Mouse (Mus musculus): ENCODE data around the gene Pgs1. TPM values are rescaled to one million over a fixed set of nuclear protein-coding genes. Genes with fewer than 3 reads are reported as not detected.

Gene Pgs1
- polyA plus RNA-seq, 1 experiment from 2014 or later, result 29.6 TPM

- peak overlapping the region; percentile 77; the same call in 1 of the 2 replicates for H3K27ac ChIP-seq
- 53% methylated on average over 14 of the region's 14 CpGs for WGBS
Observed at GRCm38 (mm10) chr11:117974327-117975125, 11.6 kb upstream of the Pgs1 start.

GRCm38 (mm10) chr11:117975211-117975967, 10.7 kb upstream of the Pgs1 start:
- H3K4me1 ChIP-seq (replicated peaks; ENCODE audit: insufficient read depth, low read length), result peaks cover 19% of the 10 kb centered on the region
- no peak overlapping the region for H3K9ac ChIP-seq (ENCODE audit: low read depth, low read length)
- no peaks in the 10 kb centered on the region for H3K9me3 ChIP-seq (replicated peaks; ENCODE audit: low read length)
- peak; percentile 80 for DNase-seq (ENCODE audit: low spot score)
- no peak for ATAC-seq (replicated peaks; ENCODE audit: low FRiP score, low read depth)
- no peak for TF ChIP-seq CTCF (IDR thresholded peaks at IDR 0.05; ENCODE audit: low read depth)
- H3K36me3 ChIP-seq (ENCODE audit: insufficient read depth, low read length), result no peaks in the 10 kb centered on the region
- WGBS, result 9% methylated on average over 18 of the region's 18 CpGs
- H3K4me2 ChIP-seq (ENCODE audit: low read length), result no peak overlapping the region; the same call in 1 of the 2 replicates
- no peak overlapping the region for H3K4me3 ChIP-seq (replicated peaks; ENCODE audit: low read depth, low read length)
- H3K27ac ChIP-seq, result peak overlapping the region; percentile 77
- H3K27me3 ChIP-seq (ENCODE audit: insufficient read depth, low read length), result no peaks in the 10 kb centered on the region

More at GRCm38 (mm10) chr11:117974327-117975125, 11.6 kb upstream of the Pgs1 start:
- no peak for DNase-seq (ENCODE audit: low spot score)
- Histone ChIP-seq H3K4me3 (replicated peaks; ENCODE audit: low read depth, low read length) (no peak overlapping the region), H3K9ac (ENCODE audit: low read depth, low read length) (no peak overlapping the region), H3K4me2 (ENCODE audit: low read length) (no peak overlapping the region), H3K27me3 (ENCODE audit: insufficient read depth, low read length) (no peaks in the 10 kb centered on the region), H3K9me3 (replicated peaks; ENCODE audit: low read length) (no peaks in the 10 kb centered on the region), H3K4me1 (replicated peaks; ENCODE audit: insufficient read depth, low read length) (peaks cover 19% of the 10 kb centered on the region), H3K36me3 (ENCODE audit: insufficient read depth, low read length) (no peaks in the 10 kb centered on the region)
- no peak for ATAC-seq (replicated peaks; ENCODE audit: low FRiP score, low read depth)
- TF ChIP-seq CTCF (IDR thresholded peaks at IDR 0.05; ENCODE audit: low read depth), result no peak

- Histone ChIP-seq H3K4me3 (replicated peaks; ENCODE audit: low read depth, low read length) (no peak overlapping the region), H3K27me3 (ENCODE audit: insufficient read depth, low read length) (no peaks in the 10 kb centered on the region), H3K4me1 (replicated peaks; ENCODE audit: insufficient read depth, low read length) (peaks cover 19% of the 10 kb centered on the region), H3K9me3 (replicated peaks; ENCODE audit: low read length) (no peaks in the 10 kb centered on the region), H3K9ac (ENCODE audit: low read depth, low read length) (no peak overlapping the region), H3K4me2 (ENCODE audit: low read length) (peak overlapping the region; percentile 8; the same call in 1 of the 2 replicates), H3K27ac (peak overlapping the region; percentile 77), H3K36me3 (ENCODE audit: insufficient read depth, low read length) (no peaks in the 10 kb centered on the region)
- TF ChIP-seq CTCF (IDR thresholded peaks at IDR 0.05; ENCODE audit: low read depth), result no peak
- peak; percentile 70 for ATAC-seq (replicated peaks; ENCODE audit: low FRiP score, low read depth)
- peak; percentile 49 for DNase-seq (ENCODE audit: low spot score)
- 20% methylated on average over 8 of the region's 8 CpGs for WGBS
Observed at GRCm38 (mm10) chr11:117976081-117976582, 10.0 kb upstream of the Pgs1 start.

- no peak overlapping the region for H3K9ac ChIP-seq (ENCODE audit: low read depth, low read length)
- WGBS, result 56% methylated on average over 4 of the region's 5 CpGs
- peaks cover 19% of the 10 kb centered on the region for H3K4me1 ChIP-seq (replicated peaks; ENCODE audit: insufficient read depth, low read length)
- H3K9me3 ChIP-seq (replicated peaks; ENCODE audit: low read length), result no peaks in the 10 kb centered on the region
- no peaks in the 10 kb centered on the region for H3K27me3 ChIP-seq (ENCODE audit: insufficient read depth, low read length)
- DNase-seq (ENCODE audit: low spot score), result no peak
- H3K4me2 ChIP-seq (ENCODE audit: low read length), result no peak overlapping the region
- no peak for TF ChIP-seq CTCF (IDR thresholded peaks at IDR 0.05; ENCODE audit: low read depth)
- ATAC-seq (replicated peaks; ENCODE audit: low FRiP score, low read depth), result no peak
- no peak overlapping the region for H3K27ac ChIP-seq
- H3K36me3 ChIP-seq (ENCODE audit: insufficient read depth, low read length), result no peaks in the 10 kb centered on the region
- no peak overlapping the region for H3K4me3 ChIP-seq (replicated peaks; ENCODE audit: low read depth, low read length)
Observed at GRCm38 (mm10) chr11:117977694-117978360, 8.3 kb upstream of the Pgs1 start.

GRCm38 (mm10) chr11:117979388-117979787, 6.7 kb upstream of the Pgs1 start:
- no peak overlapping the region for H3K27ac ChIP-seq
- H3K36me3 ChIP-seq (ENCODE audit: insufficient read depth, low read length), result no peaks in the 10 kb centered on the region
- no peak overlapping the region for H3K4me2 ChIP-seq (ENCODE audit: low read length)
- peaks cover 19% of the 10 kb centered on the region for H3K4me1 ChIP-seq (replicated peaks; ENCODE audit: insufficient read depth, low read length)
- no peaks in the 10 kb centered on the region for H3K9me3 ChIP-seq (replicated peaks; ENCODE audit: low read length)
- no peaks in the 10 kb centered on the region for H3K27me3 ChIP-seq (ENCODE audit: insufficient read depth, low read length)
- no peak for DNase-seq (ENCODE audit: low spot score)
- 68% methylated on average over 7 of the region's 7 CpGs for WGBS
- no peak overlapping the region; the same call in 1 of the 2 replicates for H3K9ac ChIP-seq (ENCODE audit: low read depth, low read length)
- no peak overlapping the region for H3K4me3 ChIP-seq (replicated peaks; ENCODE audit: low read depth, low read length)
- no peak for ATAC-seq (replicated peaks; ENCODE audit: low FRiP score, low read depth)
- no peak for TF ChIP-seq CTCF (IDR thresholded peaks at IDR 0.05; ENCODE audit: low read depth)

- H3K27me3 ChIP-seq (ENCODE audit: insufficient read depth, low read length), result no peaks in the 10 kb centered on the region
- ATAC-seq (replicated peaks; ENCODE audit: low FRiP score, low read depth) (no peak), DNase-seq (ENCODE audit: low spot score) (no peak)
- H3K4me1 ChIP-seq (replicated peaks; ENCODE audit: insufficient read depth, low read length), result 0 out of 2 replicates have a peak, but pooled peaks cover 2% of the 10 kb centered on the region
- H3K27ac ChIP-seq, result no peak overlapping the region
- no peak overlapping the region for H3K9ac ChIP-seq (ENCODE audit: low read depth, low read length)
- no peaks in the 10 kb centered on the region for H3K9me3 ChIP-seq (replicated peaks; ENCODE audit: low read length)
- H3K36me3 ChIP-seq (ENCODE audit: insufficient read depth, low read length), result no peaks in the 10 kb centered on the region
- H3K4me2 ChIP-seq (ENCODE audit: low read length), result no peak overlapping the region
- H3K4me3 ChIP-seq (replicated peaks; ENCODE audit: low read depth, low read length), result no peak overlapping the region
- 64% methylated on average over 5 of the region's 5 CpGs for WGBS
- no peak for TF ChIP-seq CTCF (IDR thresholded peaks at IDR 0.05; ENCODE audit: low read depth)
Observed at GRCm38 (mm10) chr11:117982426-117982825, 3.7 kb upstream of the Pgs1 start.

All from kidney, postnatal 0 days (tissue).